Mouse (Mus musculus) kidney, embryonic 16.5 days (tissue): Measurements from ENCODE around the gene Pdia4. TPM values are rescaled to one million over a fixed set of nuclear protein-coding genes. Genes with fewer than 3 reads are reported as not detected.
"Not testable (repeated sequence)": the region's sequence is repeated elsewhere in the genome, so short reads cannot be mapped to it uniquely, and the experiment has no call there.

Experiments
- ATAC-seq: fragments of 200-750 bp; cut with Nextera tagmentation; 2 replicates; pipeline ENCODE4 v1.8.0; 2017; ENCODE audit warnings: moderate TSS enrichment; ENCODE audit not compliant: low FRiP score, low TSS enrichment
- H3K27ac ChIP-seq: fragments of 300-500 bp; sonication (generic); 2 replicates; pipeline ENCODE4 v1.5.1; 2014; ENCODE audit warnings: low read length
- H3K27me3 ChIP-seq: fragments of 300-500 bp; sonication (generic); 2 replicates; pipeline ENCODE4 v1.6.1; 2014; ENCODE audit warnings: low read length, control low read depth, mixed read lengths; ENCODE audit not compliant: insufficient read depth
- H3K36me3 ChIP-seq: fragments of 300-500 bp; sonication (generic); 2 replicates; pipeline ENCODE4 v1.6.1; 2014; ENCODE audit warnings: low read length, control low read depth, mixed read lengths; ENCODE audit not compliant: insufficient read depth
- H3K4me1 ChIP-seq: fragments of 300-500 bp; sonication (generic); 2 replicates; pipeline ENCODE4 v1.6.1; 2014; ENCODE audit warnings: low read length, control low read depth, mixed read lengths; ENCODE audit not compliant: insufficient read depth
- H3K4me2 ChIP-seq: fragments of 300-500 bp; sonication (generic); replicated peaks from 2 replicates; pipeline ENCODE4 v1.6.1; 2014; ENCODE audit warnings: low read depth, low read length
- H3K4me3 ChIP-seq: fragments of 300-500 bp; sonication (generic); 2 replicates; pipeline ENCODE4 v1.5.1; 2014; ENCODE audit warnings: mild to moderate bottlenecking, low read length
- H3K9ac ChIP-seq: fragments of 300-500 bp; sonication (generic); replicated peaks from 2 replicates; pipeline ENCODE4 v1.6.1; 2014; ENCODE audit warnings: low read length
- H3K9me3 ChIP-seq: fragments of 300-500 bp; sonication (generic); 2 replicates; pipeline ENCODE4 v1.6.1; 2016; ENCODE audit warnings: low read length, control low read depth
- WGBS: fragments of 180-500 bp; shearing (Covaris S2); extraction: QIAGEN DNeasy Blood & Tissue Kit; methylation state at CpG from one replicate; pipeline ENCODE4 v1.1.7; 2014; 5-methylcytosine and 5-hydroxymethylcytosine counted together
- polyA plus RNA-seq: library from polyadenylated mRNA; unstranded; fragments of >200 nt; fragmentation: Nextera tagmentation; extraction: Ambion mirVana; gene quantifications from 2 replicates; pipeline ENCODE4 v1.2.1, GENCODE M21; 2015

Pdia4 gene
- polyA plus RNA-seq, 1 experiment from 2014 or later = 397 TPM

DNA sequence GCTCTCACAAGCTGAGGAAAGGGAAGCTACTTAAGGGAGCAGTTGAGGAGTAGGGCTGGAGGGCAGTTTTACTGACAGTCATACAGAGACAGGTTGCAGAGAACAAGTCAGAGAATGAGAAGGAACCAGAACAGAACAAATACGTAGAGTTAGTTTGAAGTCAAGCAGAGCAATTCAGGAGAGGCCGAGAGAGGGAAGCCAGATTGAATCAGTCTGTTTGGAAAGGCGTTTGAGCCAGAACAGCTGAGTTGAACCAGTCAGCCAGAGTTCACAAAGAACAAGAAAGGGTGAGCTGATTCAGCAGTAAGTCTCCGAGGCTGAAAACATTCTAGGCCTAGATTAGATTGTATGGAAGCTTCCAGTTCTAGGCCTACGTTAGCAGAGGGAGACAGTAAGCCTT is 19.9 kb downstream of the Pdia4 start:
- Histone ChIP-seq H3K4me3 (no peak overlapping the region), H3K36me3 (peaks cover 37% of the 10 kb centered on the region), H3K4me2 (no peak overlapping the region), H3K4me1 (peaks cover 6% of the 10 kb centered on the region), H3K9me3 (no peaks in the 10 kb centered on the region), H3K9ac (no peak overlapping the region), H3K27me3 (no peaks in the 10 kb centered on the region), H3K27ac (no peak overlapping the region)
- ATAC-seq = no peak
- 59% methylated on average over 5 of the region's 5 CpGs for WGBS

DNA sequence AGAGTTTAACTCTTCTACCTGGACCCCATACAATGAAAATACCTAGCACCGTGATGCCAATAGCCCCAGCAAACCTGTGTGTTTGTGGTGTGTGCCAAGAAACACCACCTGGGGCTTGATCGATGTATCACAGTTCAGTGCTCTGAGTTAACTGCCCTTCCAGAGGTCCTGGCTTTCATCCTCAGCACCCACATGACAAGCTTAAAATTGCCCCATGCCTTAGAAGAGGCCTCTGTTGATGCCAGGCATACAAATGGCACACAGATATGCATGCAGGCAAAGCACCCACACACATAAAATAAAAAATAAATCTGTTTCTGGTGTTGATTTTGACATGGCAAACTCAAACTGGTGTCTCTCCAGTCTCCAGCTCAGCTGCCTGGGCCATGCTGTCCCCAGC is 20.7 kb downstream of the Pdia4 start:
- 90% methylated on average over 2 of the region's 2 CpGs for WGBS
- Histone ChIP-seq H3K4me1 (peaks cover 6% of the 10 kb centered on the region), H3K36me3 (peaks cover 30% of the 10 kb centered on the region), H3K4me2 (no peak overlapping the region), H3K27me3 (no peaks in the 10 kb centered on the region), H3K4me3 (no peak overlapping the region), H3K27ac (no peak overlapping the region), H3K9ac (no peak overlapping the region), H3K9me3 (no peaks in the 10 kb centered on the region)
- ATAC-seq = no peak

- no peak overlapping the region for H3K4me2 ChIP-seq
- H3K27me3 ChIP-seq = no peaks in the 10 kb centered on the region
- H3K9me3 ChIP-seq = no peaks in the 10 kb centered on the region
- H3K4me3 ChIP-seq = no peak overlapping the region
- peaks cover 15% of the 10 kb centered on the region for H3K36me3 ChIP-seq
- ATAC-seq = no peak
- 59% methylated on average over 2 of the region's 2 CpGs for WGBS
- H3K4me1 ChIP-seq = peaks cover 6% of the 10 kb centered on the region
- H3K9ac ChIP-seq = no peak overlapping the region
- H3K27ac ChIP-seq = no peak overlapping the region
Measured at GRCm38 (mm10) chr6:47790745-47791144, 22.5 kb downstream of the Pdia4 start.

DNA sequence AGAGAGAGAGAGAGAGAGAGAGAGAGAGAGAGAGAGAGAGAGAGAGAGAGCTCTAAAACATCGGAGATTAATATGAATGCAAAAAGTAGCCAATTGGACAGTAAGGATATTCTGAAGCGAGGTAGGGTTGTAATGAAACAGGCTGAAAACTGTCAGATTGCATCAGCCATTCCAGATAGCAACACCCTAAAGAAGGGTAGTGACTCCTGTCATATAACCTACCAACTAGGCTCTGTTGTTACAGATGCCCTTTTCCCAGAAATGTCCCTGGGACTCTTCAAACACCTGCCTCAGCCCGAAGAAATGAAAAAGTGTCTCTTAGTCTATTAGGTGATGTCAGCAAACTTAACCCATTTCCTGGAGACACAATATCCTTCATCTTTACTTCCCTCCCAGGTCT is 24.4 kb downstream of the Pdia4 start:
- Histone ChIP-seq H3K4me1 (peaks cover 6% of the 10 kb centered on the region), H3K27ac (peak overlapping the region; percentile 96), H3K4me3 (peak overlapping the region; percentile 51), H3K9me3 (no peaks in the 10 kb centered on the region), H3K9ac (peak overlapping the region; percentile 78), H3K36me3 (no peaks in the 10 kb centered on the region), H3K4me2 (peak overlapping the region; percentile 57), H3K27me3 (no peaks in the 10 kb centered on the region)
- WGBS = 32% methylated on average over 3 of the region's 3 CpGs
- no peak for ATAC-seq

DNA sequence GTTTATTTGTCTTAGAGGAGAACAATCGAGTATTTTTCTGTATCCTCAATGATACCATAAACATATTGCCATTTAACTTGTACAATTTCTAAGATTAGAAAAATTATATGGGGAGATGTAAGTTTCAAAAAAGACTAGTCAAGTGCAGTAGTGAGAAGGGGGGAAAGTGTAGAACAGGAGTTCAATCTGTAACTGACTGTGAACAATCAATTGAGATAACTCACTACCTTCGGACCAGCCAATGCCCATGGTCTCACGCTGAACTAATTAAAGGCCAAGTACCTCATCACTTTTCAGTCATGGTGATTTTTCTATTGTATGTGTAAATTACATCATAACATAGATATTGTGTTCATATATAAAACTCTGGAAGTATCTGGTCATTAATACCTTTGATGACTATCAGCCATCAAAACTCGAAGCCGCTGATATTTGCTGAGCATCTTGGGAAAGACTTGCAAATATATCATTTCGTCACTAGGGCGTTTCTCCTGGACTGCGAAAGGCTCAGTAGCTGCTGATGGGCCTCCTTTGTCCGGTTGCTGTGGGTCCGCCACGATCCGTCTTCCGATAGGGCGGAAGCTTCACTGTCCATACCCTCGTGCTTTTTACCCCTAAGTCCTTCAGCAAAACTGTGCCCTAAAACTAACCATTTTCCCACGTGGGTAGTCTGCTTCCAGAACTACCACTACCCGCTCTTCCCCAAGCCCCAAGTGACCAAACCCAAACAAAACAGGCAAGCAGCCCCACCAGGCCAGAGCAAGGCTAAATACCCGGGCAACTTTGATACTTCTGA is 25.1 kb downstream of the Pdia4 start:
- under 1% methylated on average over 18 of the region's 18 CpGs for WGBS
- ATAC-seq = peak; percentile 96

DNA sequence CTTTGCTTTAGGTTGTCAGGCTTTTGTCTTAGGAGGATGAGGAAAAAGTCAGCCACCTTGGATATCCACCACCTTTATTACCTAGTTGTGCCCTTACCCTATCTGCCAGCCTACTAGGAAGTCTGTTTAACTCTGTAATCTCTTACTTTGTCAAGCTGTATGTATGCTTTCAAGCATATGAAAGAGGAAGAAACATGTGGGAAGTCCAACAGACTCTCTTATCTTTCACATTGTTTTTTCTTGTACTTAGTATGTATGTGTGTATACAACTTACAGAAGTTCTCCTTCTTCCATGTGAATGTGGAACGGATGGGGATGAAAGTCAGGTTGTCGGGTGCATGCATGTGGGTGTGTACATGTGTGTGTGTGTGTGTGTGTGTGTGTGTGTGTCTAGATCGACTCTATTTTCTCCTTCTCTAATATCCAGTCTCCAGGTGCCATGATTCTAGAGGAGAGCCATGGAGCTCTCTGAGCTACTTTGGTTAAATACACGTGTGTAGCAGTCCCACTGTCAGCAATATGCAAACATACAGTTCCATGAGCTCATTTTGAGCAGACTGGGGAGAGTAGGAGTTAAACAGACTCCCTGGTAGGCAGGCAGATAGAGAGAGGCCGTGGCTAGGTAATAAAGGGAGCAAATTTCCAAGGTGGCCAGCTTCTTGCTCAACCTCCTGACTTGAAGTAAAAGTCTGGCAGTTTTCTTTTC is 28.4 kb downstream of the Pdia4 start:
- no peak overlapping the region for H3K27ac ChIP-seq
- ATAC-seq = no peak
- no peaks in the 10 kb centered on the region for H3K36me3 ChIP-seq
- no peak overlapping the region for H3K4me2 ChIP-seq
- H3K9ac ChIP-seq = 0 out of 2 replicates have a peak overlapping the region, but pooled peaks have one; percentile 31
- 75% methylated on average over 5 of the region's 5 CpGs for WGBS
- no peaks in the 10 kb centered on the region for H3K9me3 ChIP-seq
- H3K4me1 ChIP-seq = peaks cover 6% of the 10 kb centered on the region
- no peak overlapping the region for H3K4me3 ChIP-seq
- H3K27me3 ChIP-seq = no peaks in the 10 kb centered on the region

More for the DNA sequence above, 25.1 kb downstream of the Pdia4 start:
- Histone ChIP-seq H3K9ac (peak overlapping the region; percentile 78), H3K4me3 (peak overlapping the region; percentile 51), H3K9me3 (no peaks in the 10 kb centered on the region), H3K4me1 (peaks cover 6% of the 10 kb centered on the region), H3K27me3 (no peaks in the 10 kb centered on the region), H3K4me2 (peak overlapping the region; percentile 57), H3K27ac (peak overlapping the region; percentile 96), H3K36me3 (no peaks in the 10 kb centered on the region)

DNA sequence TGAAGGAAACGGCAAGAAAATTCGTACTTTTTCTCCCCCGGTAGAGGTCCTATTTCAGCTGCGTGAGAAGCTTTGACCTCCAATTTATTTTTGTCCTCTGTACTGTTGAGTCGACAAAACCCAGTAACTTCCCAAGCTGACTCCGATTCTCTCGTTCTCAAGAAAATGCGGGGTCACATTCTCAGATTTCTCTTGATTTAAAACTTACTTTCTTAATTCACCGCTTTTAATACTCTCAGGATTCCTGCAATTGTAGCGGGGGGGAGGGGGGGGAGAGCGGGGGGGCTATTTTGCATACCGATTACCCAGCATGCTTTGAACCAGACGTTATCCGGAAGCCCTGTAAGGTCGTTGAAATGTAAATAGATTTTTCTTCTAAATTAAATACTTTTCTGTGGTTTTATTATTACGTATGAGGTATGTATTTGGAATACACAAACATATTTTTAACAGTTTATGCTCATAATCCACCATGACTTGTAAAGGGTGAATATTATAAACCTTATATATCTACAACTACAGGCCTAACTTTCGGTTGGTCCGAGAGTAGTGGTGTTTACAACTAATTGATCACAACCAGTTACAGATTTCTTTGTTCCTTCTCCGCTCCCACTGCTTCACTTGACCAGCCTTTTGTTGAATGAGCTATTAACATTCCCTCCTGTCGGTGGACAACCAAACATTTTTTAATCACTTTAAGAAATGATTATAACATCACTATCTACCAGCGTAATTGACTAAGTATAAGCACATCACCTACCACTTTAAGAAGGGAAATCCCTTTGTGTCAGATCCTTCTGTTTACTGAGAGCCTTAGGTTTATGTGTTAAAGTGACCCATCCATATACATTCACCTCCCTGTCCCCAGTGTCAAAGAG is 31.9 kb downstream of the Pdia4 start:
- Histone ChIP-seq H3K36me3 (no peaks in the 10 kb centered on the region), H3K9ac (peak overlapping the region; percentile 67), H3K4me1 (no peaks in the 10 kb centered on the region; the same call in 1 of the 2 replicates), H3K4me2 (peak overlapping the region; percentile 50), H3K4me3 (peak overlapping the region; percentile 65), H3K27ac (peak overlapping the region; percentile 84), H3K9me3 (no peaks in the 10 kb centered on the region), H3K27me3 (no peaks in the 10 kb centered on the region)
- WGBS = under 1% methylated on average over 21 of the region's 21 CpGs
- ATAC-seq = peak; percentile 82

GRCm38 (mm10) chr6:47780576-47781013 is 32.6 kb downstream of the Pdia4 start:
- Histone ChIP-seq H3K4me1 (no peaks in the 10 kb centered on the region; the same call in 1 of the 2 replicates), H3K9ac (no peak overlapping the region), H3K4me3 (peak overlapping the region; percentile 65), H3K9me3 (no peaks in the 10 kb centered on the region), H3K27me3 (no peaks in the 10 kb centered on the region), H3K36me3 (no peaks in the 10 kb centered on the region), H3K27ac (no peak overlapping the region; the same call in 1 of the 2 replicates), H3K4me2 (peak overlapping the region; percentile 50)
- 15% methylated on average over 2 of the region's 2 CpGs for WGBS
- ATAC-seq = peak; percentile 28; the same call in 1 of the 2 replicates

DNA sequence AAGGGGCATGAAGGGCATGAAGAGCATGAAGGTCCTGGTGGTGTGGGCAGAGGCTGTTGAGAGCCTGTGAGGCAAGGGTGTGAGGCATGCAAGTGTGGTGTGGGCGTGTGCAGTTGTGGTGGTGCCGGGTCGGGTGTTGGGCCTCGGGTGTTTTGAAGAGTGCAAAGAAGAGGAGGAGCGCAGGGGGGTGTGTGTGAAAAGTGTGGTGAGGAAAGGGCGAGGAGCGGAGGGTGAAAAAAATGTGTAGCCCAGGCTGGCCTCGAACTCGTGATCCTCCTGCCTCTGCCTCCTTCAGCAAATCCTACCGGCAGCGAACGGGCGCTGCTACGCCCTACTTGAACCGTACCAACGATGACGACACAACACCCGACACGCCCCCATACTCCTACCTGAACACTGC is 41.5 kb downstream of the Pdia4 start:
- WGBS = 45% methylated on average over 7 of the region's 19 CpGs

More for the DNA sequence above, 41.5 kb downstream of the Pdia4 start:
- H3K9ac ChIP-seq, H3K9me3 ChIP-seq, H3K27me3 ChIP-seq, H3K4me3 ChIP-seq, H3K4me1 ChIP-seq, H3K36me3 ChIP-seq, H3K27ac ChIP-seq, ATAC-seq: not testable (repeated sequence)
- H3K4me2 ChIP-seq = peak overlapping the region; percentile 35; the same call in 1 of the 2 replicates
